Mouse (Mus musculus) adrenal gland, postnatal 36 days (tissue): Measurements from ENCODE around the gene Rita1. TPM values are rescaled to one million over a fixed set of nuclear protein-coding genes. Genes with fewer than 3 reads are reported as not detected.

ENCODE experiments used
- DNase-seq, 2 experiments: peaks; one replicate each; pipeline ENCODE4 v3.0.0; 2021; ENCODE audit warnings: mixed read lengths in 1 of 2
- long read RNA-seq, 2 experiments: library from polyadenylated mRNA; stranded (forward); transcript quantifications; one replicate each; pipeline ENCODE4 v2.0.0; 2021; ENCODE audit warnings: borderline sequencing depth in 2 of 2
- total RNA-seq, 2 experiments: library from RNA; stranded (reverse); gene quantifications; 2 replicates each; pipeline ENCODE4 v1.2.3; 2021

Rita1 gene
- 10 to 100 TPM; 15.6 to 15.9 TPM for total RNA-seq
- long read RNA-seq, experiment 1, transcript Rita1-201 (3 exons, 1,573 nt): major isoform, 14 of 22 reads
- long read RNA-seq, experiment 1, partial matches to known transcripts: 2 of 22 reads
- long read RNA-seq, experiment 1, other reads (novel, unspliced or antisense): 3 of 22 reads
- long read RNA-seq, experiment 2, partial matches to known transcripts: 0 of 5 reads
- long read RNA-seq, experiment 2, other reads (novel, unspliced or antisense): 0 of 5 reads

DNA sequence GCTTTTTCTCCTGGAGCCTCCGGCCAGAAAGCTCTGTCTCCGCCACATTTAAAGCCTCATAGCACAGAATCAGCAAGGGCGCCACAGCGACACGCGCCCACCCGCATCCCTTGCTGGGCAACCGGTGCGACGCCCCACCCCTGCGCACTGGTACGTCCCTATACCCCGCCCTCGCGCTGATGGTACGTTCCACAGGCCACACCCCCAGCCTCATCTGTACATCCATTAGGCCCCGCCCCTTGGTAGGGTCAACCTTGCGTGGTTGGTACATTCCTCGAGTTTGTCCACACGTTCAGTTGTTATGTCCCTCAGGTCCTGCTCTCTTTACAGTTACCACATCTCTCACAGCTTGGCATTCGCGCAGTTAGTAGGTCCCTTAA is at the start of gene Rita1, which contains the start of gene Ddx54:
TSS of gene Rita1 (minus strand) at position 148 of the 380 bp plus-strand sequence.
TSS of gene Ddx54 (plus strand) at position 298 of the 380 bp plus-strand sequence.
- DNase-seq: peak; percentile 96 to 97

DNA sequence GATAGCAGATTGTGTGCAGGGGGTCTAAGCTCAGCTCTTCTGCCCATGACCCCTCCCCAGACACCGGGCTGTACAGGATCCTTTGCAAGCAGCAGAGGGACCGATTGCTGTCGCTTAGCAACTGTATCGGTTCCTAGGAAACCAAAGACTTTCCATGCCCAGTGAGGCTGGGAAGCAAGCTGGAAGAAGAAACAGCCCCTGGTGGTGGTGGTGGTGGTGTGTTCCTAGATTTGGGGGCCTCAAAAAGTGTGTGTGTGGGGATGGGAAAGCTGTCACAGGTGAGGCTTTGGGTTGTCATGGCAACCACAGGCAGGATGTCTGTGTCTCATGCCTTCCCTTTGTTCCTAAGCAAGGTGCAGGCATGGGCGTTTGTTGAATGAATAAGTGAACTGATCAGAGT is 48.4 kb upstream of the Rita1 start:
- DNase-seq: no peak

DNA sequence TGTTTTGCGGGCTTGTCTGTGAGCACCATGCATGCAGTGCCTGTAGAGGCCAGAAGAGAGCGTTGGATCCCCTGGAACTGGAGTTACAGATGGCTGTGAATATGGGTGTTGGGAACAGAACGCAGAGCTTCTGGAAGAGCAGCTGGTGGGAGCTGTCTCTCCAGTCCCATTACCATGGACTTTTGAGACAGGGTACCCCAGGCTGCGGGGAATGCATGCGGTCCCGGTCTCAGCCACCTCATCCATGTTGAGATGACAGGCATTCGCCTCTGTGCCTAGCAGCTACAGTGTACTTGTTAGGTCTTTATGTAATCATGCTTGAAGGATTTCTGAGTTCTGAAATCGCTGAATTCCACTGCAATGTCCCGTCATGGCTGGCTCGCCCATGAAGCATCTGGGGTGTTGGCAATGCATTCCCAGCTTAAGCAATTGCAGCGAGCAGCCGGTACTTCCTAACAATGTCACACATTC is 43.9 kb upstream of the Rita1 start:
- DNase-seq: no peak

DNA sequence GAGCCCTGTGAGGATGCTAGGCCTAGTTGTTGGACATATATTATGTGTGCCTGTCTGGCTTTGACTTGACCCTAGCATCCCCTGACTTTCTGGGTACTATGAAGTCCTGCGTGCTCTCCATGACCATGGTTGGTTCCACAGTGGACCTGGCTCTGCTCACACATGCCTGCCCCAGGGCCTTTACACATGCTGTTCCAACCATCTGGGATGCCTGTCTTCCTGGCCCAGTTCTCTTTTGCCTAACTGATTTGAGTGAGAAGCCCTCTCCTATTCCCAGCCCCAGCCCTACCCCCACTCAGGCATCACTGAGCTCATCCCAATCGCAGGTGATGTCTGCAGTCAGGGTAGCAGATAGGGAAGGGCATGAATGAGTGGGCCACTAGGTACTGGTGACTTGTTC is 41.5 kb upstream of the Rita1 start:
- DNase-seq: no peak

DNA sequence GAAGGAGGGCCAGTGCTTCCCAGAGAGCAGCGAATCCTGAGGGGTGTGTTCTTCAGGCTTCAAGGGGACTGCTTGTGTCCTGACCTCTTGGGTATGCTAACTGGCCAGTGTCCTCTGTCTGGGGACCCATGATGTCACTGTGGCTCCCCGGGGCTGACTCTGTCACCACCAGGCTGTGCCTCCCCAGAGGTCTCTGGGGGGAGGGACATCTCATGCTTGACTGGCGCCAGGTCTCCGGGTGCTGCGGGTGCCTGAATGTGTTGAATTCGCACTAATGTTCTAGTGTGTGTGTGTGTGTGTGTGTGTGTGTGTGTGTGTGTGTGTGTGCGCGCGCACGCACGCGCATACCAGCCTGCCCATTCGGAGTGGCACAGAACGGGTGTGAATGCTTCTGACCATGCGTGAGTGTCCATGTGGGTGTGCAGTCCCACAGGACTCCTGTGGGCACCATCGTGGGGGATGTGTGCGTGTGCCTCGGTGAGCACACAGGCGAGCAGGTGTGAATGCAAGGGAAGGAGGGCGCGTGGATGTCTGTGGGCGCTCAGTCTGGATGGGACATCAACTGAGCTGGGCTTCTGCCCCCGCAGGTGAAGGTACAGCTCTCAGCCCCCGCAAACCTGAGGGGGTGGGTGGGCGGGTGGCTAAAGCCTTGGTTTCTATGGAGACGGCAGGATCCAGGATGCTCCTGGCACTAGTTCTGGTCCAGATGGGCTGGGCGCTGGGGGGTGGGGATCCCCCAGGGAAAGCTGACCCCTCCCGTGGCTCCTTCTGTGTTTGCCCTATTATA is 40.7 kb upstream of the Rita1 start:
- DNase-seq: no peak

DNA sequence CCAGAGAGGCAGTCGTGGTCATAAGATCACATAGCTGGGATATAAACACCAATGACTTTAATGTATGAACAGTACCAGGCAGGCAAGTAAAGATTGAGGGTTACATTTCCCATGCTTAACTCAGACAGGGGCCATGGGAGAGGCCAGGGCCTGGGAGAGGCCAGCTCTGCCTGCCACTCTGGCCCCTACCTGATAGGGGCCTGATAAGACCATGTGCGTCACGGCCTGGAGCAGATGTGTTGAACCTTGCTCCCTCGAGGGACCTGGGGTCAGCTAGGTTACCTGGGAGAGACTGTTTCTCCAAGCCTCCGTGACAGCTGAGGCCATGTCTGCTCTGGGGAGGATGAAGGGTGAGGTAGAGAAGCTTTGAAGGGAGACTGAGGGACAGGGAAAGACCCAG is 38.8 kb upstream of the Rita1 start:
- no peak for DNase-seq

DNA sequence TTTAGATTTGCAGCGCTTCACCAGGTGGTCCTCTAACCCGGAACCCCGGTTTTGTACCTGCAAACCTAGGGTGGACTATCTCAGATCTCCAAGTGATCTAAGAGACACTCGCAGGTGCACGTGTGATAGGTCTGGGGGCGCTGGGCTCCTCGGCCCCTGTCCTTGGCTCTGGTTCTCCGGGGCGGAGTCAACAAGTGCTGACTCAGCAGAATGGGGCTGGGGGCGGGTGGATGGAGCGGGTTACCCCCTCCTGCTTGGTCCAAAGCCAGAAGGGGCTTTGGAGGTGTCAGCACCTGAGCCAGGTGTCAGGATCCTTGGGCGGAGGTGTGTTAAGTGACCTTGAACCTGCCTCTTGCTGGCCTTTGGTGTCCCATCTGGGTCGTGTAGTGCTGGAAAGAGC is 37.5 kb upstream of the Rita1 start:
- DNase-seq: no peak

DNA sequence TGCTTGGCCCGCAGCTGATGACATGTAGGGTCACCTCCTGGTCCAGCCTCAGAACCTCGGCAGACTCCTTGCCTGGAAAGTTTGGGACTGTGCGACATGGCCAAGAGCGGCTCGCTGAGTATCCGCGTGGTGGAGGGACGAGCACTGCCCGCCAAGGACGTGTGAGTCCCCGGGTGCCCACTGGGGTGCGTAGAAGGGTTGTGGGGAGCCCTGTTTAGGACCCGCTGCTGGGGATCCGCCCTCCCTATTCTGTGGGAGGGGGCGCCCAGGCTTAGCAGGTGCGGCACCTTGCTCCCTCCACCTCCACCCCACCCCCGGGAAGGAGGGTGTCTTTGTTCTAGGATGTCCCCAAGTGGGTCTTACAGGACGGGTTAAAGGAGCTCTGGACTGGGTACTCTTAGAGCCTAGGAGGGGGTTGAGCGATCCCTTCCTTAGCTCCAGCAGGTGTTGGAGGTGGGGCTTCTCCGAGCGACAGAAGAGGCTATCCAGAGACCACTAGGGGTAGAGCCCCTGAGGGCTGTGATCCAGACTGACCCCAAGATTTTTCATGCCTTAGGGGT is 37.1 kb upstream of the Rita1 start:
- peak in 1 of 2 experiments; percentile 24 for DNase-seq

DNA sequence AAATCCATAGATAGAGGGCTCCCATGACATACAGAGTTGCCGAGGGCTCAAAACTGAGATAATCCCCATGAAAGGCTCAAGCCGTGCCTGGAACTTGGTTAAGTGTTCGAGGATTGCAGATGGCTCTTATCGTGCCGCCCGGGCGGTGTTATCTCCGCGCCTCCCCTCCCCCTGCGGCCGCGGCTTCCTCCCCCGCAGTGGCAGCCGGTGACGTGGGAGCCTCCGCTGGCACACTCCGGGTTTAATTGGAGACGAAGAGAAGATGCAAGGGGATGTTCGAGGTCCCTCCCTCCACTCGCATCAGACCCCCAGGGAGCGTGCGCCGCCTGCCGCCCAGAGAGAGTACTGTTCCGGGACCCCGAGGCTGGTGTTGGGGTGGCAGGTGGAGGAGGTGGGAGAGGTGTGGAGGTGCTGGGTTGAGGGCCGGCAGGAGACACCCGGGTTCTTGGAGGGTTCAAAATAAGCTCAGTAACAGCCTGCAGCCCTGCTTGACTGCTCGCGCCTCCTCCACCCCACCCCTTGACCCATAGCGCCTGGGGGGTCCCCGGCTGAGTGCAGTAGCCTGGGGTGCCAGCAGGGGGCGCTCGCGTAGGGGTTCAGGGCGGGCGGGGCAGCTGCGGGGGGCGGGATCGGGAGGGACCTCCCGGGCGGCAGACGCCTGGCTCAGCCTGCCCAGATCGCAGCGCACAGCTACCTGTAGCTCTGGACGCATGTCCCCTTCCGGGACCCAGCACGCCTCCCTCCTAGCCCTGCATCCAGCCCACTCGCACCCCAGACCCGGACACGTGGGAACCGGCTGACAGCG is 36.4 kb upstream of the Rita1 start, which contains the start of gene Rasal1:
TSS of gene Rasal1 (plus strand) at position 244 of the 805 bp plus-strand sequence.
- DNase-seq: peak; percentile 73 to 83

DNA sequence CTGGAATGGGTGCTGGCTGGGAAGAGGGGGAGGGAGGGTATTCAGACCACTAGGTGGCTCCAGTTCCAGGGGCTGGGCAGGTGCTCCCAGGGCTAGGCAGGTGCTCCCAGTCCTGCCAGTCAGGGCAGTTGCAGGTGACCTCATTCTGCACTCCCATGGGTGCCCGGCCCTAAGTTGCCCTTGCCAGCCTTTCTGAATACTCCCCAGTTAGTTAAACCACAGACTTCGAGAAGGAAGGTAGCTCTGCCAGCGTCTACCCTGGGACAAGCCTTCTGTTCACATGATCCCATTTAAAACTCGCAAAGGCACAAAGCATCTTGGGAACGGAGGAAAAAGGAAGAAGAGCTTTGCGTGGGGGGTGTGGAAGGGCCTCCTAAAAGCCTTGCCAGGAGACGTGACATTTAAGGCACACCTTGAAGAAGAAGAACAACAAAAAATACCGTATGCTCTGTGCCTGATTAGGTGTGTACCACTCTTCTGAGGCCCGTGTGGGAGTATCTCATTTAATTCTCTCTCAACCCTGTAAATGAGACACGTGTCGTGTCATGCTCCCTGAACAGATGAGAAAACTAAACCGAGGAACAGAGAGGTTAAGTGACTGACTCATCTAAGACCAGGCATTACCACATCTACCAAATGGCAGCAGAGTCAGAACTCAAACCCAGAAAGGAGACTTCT is 35.6 kb upstream of the Rita1 start:
- DNase-seq: no peak

DNA sequence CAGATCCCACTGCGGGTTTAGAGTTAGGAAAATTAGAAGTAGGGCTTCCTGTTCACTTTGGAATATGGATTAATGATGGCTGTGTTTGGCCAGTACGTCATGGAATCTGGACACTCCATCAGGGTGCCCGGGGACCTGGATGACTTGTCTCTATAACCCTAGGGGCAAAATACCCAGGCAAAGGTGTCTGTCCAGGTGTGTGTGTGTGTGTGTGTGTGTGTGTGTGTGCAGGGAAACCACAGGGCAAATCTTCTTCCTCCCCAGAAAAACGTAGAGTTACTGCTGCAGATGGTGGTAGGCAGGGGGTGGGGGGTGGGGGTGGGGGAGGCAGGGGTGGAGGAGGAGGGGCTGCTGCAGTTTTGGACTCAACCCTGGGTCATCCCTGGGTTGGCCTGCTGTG is 35.0 kb upstream of the Rita1 start:
- no peak for DNase-seq

DNA sequence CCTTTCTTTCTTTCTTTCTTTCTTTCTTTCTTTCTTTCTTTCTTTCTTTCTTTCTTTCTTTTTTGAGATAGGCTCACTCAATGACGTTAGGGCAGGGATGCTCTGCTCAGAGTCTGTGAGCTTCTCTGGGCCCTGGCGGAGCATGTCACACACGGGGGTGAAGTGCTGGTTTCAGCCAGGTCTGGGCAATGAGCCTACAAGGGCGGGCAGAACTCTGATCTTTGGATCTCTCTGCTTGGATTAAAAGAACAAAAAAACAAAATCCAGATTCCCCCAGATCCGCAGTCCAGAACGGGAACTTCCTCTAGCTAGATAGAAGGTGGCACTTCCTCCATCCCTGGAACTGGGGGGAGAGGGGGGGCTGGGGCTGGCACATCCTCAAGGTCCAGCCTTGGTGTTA is 33.5 kb upstream of the Rita1 start:
- peak; percentile 69 to 74 for DNase-seq

DNA sequence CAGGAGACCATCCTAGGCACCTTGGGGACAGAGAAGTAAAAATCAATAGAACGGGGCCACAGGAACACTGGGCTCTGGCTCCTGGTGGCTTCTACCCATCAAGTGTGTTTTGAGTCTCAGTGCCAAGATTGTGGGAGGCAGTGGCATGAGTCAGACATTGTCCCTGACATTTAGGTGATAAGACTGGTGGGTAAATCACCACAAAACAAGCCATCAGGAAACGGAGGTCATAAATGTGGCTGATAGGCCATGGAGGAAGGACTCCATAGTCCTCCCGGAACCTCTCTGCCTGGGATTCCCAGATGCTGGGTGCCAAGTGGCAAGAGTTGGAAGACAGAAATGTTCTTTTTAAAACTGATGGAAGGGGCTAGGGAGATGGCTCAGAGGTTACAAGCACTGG is 31.8 kb upstream of the Rita1 start:
- DNase-seq: peak; percentile 74 to 78

DNA sequence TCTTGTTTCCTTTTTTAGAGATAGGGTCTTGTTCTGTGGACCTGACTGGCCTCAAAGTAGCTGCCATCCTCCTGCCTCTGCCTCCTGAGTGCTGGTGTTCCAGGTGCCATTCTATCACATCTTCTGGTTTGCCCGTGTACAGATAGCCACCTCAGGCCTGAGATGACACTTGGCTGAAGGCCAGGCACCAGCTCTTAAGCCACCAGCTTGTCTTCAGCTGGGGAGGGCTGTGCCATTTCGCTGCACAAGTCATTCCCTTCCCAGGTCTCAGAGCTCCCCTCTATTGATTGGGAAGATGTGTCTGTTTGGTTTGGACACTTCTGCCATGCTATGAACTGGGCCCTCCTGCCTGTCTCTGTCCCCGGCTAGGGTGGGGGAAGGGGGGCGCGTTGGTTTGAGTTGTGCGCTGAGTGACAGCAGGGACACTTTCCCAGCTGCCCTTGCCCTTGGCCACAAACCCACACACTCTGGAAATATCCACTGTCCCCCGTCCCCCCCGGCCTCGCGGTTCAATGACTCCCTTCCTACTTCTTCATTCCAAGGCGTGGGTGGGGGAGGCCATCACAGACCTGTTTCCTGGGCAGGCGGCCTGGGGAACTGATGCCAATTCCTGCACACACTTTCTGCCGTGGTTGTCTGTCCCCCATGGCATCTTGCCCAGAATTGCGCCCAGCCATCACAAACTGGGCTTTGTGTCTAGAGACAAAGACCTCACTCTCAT is 31.1 kb upstream of the Rita1 start:
- DNase-seq: peak; percentile 83 to 87

DNA sequence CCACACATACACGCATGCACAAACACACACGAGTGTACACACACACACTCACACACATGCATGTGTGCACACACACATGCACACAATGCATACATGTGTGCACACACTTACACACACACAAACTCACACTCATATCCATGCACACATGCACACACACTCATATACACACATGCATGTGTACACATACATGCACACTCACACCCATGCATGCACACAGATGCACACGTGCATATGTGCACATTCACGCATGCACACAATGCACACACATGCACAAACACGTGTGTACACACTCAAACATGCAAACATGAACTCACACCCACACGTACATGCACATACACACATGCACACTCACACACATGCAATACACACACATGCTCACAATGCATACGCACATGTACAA is 27.7 kb upstream of the Rita1 start:
- no peak for DNase-seq

DNA sequence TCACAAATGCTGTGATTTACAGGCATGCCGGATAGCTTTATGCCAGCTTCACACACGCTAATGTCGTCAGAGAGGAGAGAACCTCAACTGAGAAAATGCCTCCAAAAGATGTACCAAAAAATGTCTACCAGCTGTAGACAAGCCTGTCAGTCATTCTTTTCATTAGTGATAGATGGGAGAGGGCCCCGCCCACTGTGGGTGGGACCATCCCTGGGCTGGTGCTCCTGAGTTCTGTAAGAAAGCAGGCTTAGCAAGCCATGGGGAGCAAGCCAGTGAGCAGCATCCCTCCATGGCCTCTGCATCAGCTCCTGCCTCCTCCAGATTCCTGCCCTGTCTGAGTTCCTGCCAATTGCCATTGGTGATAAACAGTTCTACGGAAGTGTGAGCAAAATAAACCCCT is 23.2 kb upstream of the Rita1 start:
- no peak for DNase-seq

DNA sequence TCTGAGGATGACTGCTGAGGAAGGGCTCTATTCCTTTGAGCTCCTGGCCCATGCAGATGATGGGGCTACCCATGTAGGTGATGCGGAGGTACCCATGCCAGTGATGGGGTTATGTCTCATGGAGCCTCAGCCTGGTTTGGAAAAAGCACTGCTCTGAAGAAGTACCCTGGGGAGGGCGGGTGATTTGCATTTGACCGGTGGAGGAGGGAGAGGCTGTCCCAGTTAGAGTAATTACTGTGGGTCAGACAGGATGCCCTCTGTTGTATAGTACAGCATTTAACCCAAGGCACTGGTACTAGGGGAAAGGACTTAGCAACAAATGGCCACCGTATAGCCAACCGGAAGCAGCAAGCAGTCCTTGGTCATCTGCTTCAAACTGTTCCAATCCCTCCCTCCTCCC is 22.5 kb upstream of the Rita1 start:
- DNase-seq: no peak

DNA sequence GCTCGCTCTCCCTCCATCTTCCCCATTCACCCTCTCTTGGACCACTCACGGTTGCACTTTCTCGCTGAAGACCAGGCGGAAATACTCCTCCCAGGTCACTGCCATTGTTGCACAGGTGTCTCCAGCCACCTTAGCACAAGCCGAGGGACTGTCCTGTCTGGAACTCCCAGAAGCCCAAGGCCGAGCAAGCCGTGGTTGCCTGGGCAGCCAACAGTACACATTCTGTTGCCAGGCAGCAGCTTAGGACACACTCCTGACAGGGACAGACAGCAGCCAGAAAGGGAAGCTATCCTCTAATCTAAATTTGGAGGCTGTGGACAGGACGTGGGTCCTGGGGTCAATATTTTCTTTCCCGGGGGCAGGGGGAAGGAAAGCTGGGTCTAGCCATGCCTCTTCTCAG is 21.7 kb upstream of the Rita1 start, which contains the start of gene Cfap73:
TSS of gene Cfap73 (minus strand) at position 105 of the 400 bp plus-strand sequence.
- peak; percentile 74 to 79 for DNase-seq

DNA sequence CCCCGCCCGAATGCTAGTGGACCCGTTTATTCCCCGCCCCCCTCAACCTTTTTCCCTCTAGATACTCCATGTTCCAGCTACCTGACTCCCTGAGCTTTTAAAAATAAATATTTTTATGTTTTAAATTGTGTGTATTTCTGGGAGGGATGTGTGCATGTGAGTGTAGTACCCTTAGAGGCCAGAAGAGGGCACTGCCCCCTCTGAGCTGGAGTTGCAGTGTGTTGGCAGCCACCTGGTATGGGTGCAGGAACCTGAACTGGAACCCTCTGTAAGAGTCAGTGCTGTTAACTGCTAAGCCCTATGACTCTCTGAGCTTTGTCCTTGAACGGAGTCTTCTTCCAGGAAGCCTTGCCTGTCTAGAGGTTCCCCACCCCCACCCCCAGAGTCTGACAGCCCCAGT is 19.5 kb upstream of the Rita1 start:
- no peak for DNase-seq

DNA sequence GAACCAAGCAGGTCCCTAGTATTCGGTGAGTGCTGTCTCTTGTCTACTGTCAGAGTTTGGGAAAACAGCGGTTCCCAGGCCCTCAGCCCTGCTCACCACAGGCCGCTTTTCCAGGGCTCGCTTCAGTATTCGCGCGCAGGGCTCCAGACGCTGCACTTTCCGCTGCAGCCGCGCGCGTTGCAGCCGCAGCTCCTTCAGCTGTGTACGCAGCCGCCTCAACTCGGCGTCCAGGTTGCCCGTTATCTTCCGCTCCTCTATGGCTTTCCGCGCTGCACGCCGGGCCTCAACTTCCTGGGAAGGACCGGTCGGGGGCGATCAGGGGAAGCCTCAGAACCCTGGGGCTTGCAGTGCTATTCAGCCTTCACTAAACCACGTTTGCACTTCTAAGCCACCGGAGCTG is 18.7 kb upstream of the Rita1 start:
- DNase-seq: peak; percentile 36 to 52

DNA sequence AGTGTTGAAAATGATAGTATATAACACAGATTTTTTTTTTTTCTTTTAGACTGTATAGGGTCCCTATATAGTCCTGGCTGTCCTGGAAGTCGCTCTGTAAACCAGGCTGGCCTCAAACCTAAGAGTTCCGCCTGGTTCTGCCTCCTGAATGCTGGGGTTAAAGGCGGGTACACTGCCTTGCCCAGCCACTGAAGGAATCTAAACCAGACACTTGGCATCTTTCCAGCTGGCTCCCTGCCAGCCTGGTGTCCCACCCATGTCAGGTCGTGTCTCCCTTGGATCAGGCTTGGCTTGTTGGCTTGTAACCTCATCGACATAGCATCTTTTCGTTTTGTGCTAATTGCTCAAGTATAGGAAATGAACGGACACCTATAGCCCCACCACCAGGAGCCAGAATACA is 16.2 kb upstream of the Rita1 start:
- no peak for DNase-seq
